Mouse (Mus musculus) neural tube, embryonic 12.5 days (tissue): ENCODE data around the gene Lsm4. TPM values are rescaled to one million over a fixed set of nuclear protein-coding genes. Genes with fewer than 3 reads are reported as not detected.

Experiments
- ATAC-seq: fragments of 200-750 bp; cut with Nextera tagmentation; 2 replicates; pipeline ENCODE4 v1.8.0; 2017; ENCODE audit warnings: low read depth, mild to moderate bottlenecking, moderate TSS enrichment, moderate library complexity; ENCODE audit not compliant: low FRiP score
- H3K27ac ChIP-seq: fragments of 300-500 bp; sonication (generic); 2 replicates; pipeline ENCODE4 v1.5.1; 2016
- H3K27me3 ChIP-seq: fragments of 300-500 bp; sonication (generic); replicated peaks from 2 replicates; pipeline ENCODE4 v1.6.1; 2016; ENCODE audit warnings: mild to moderate bottlenecking
- H3K36me3 ChIP-seq: fragments of 300-500 bp; sonication (generic); 2 replicates; pipeline ENCODE4 v1.6.1; 2016; ENCODE audit warnings: mild to moderate bottlenecking
- H3K4me1 ChIP-seq: fragments of 300-500 bp; sonication (generic); 2 replicates; pipeline ENCODE4 v1.6.1; 2016
- H3K4me2 ChIP-seq: fragments of 300-500 bp; sonication (generic); replicated peaks from 2 replicates; pipeline ENCODE4 v1.6.1; 2016; ENCODE audit warnings: mild to moderate bottlenecking
- H3K4me3 ChIP-seq: fragments of 300-500 bp; sonication (generic); 2 replicates; pipeline ENCODE4 v1.5.1; 2016
- H3K9ac ChIP-seq: fragments of 300-500 bp; sonication (generic); 2 replicates; pipeline ENCODE4 v1.6.1; 2016; ENCODE audit warnings: mild to moderate bottlenecking
- H3K9me3 ChIP-seq: fragments of 300-500 bp; sonication (generic); 2 replicates; pipeline ENCODE4 v1.6.1; 2016; ENCODE audit warnings: mild to moderate bottlenecking
- WGBS: fragments of 180-500 bp; shearing (Covaris S2); methylation state at CpG from one replicate; pipeline ENCODE4 v1.1.7; 2016; 5-methylcytosine and 5-hydroxymethylcytosine counted together
- polyA plus RNA-seq: library from polyadenylated mRNA; unstranded; fragments of >200 nt; fragmentation: Nextera tagmentation; extraction: Ambion mirVana; gene quantifications from 2 replicates; pipeline ENCODE4 v1.2.1, GENCODE M21; 2016

Gene Lsm4
- polyA plus RNA-seq, 1 experiment from 2014 or later: 277 TPM

GRCm38 (mm10) chr8:70697366-70698250 lies 24.6 kb downstream of the Lsm4 start:
- no peaks in the 10 kb centered on the region for H3K9me3 ChIP-seq
- no peak for ATAC-seq
- H3K4me3 ChIP-seq: peak overlapping the region; percentile 99
- peaks cover 4% of the 10 kb centered on the region; the same call in 1 of the 2 replicates for H3K36me3 ChIP-seq
- peak overlapping the region; percentile 86 for H3K4me2 ChIP-seq
- 76% methylated on average over 12 of the region's 12 CpGs for WGBS
- peak overlapping the region; percentile 100; the same call in 1 of the 2 replicates for H3K9ac ChIP-seq
- no peaks in the 10 kb centered on the region for H3K27me3 ChIP-seq
- H3K4me1 ChIP-seq: peaks cover 53% of the 10 kb centered on the region
- peak overlapping the region; percentile 72 for H3K27ac ChIP-seq

GRCm38 (mm10) chr8:70698310-70699109 lies 25.5 kb downstream of the Lsm4 start, which contains the start of gene Jund:
TSS of gene Jund (plus strand) at chr8:70698949.
- Histone ChIP-seq H3K4me3 (peak within 1 kb of the TSS; percentile 99), H3K9me3 (no peaks in the 10 kb centered on the region), H3K27ac (peak within 1 kb of the TSS; percentile 98), H3K27me3 (no peaks in the 10 kb centered on the region), H3K36me3 (peaks cover 13% of the 10 kb centered on the region), H3K9ac (peak within 1 kb of the TSS; percentile 100), H3K4me2 (peak within 1 kb of the TSS; percentile 86), H3K4me1 (peaks cover 54% of the 10 kb centered on the region)
- ATAC-seq: peak; percentile 87
- under 1% methylated on average over 67 of the region's 69 CpGs for WGBS

GRCm38 (mm10) chr8:70699116-70699833 lies 26.2 kb downstream of the Lsm4 start:
- Histone ChIP-seq H3K36me3 (peaks cover 15% of the 10 kb centered on the region), H3K9ac (peak overlapping the region; percentile 100), H3K9me3 (no peaks in the 10 kb centered on the region), H3K27ac (peak overlapping the region; percentile 98), H3K4me3 (peak overlapping the region; percentile 99), H3K4me1 (peaks cover 58% of the 10 kb centered on the region), H3K27me3 (no peaks in the 10 kb centered on the region), H3K4me2 (peak overlapping the region; percentile 86)
- WGBS: under 1% methylated on average over 89 of the region's 89 CpGs
- peak; percentile 7 for ATAC-seq

GRCm38 (mm10) chr8:70699834-70700554 lies 26.9 kb downstream of the Lsm4 start:
- H3K4me1 ChIP-seq: peaks cover 57% of the 10 kb centered on the region
- H3K4me3 ChIP-seq: peak overlapping the region; percentile 99
- peak overlapping the region; percentile 98 for H3K27ac ChIP-seq
- no peaks in the 10 kb centered on the region for H3K27me3 ChIP-seq
- no peaks in the 10 kb centered on the region for H3K9me3 ChIP-seq
- under 1% methylated on average over 58 of the region's 59 CpGs for WGBS
- peak; percentile 2; the same call in 1 of the 2 replicates for ATAC-seq
- peak overlapping the region; percentile 100 for H3K9ac ChIP-seq
- peak overlapping the region; percentile 86 for H3K4me2 ChIP-seq
- peaks cover 15% of the 10 kb centered on the region for H3K36me3 ChIP-seq

GRCm38 (mm10) chr8:70700555-70700922 lies 27.5 kb downstream of the Lsm4 start:
- WGBS: under 1% methylated on average over 20 of the region's 20 CpGs
- Histone ChIP-seq H3K4me2 (peak overlapping the region; percentile 86), H3K4me3 (peak overlapping the region; percentile 99), H3K27ac (peak overlapping the region; percentile 98), H3K4me1 (peaks cover 51% of the 10 kb centered on the region), H3K27me3 (no peaks in the 10 kb centered on the region), H3K36me3 (peaks cover 15% of the 10 kb centered on the region), H3K9ac (peak overlapping the region; percentile 100), H3K9me3 (no peaks in the 10 kb centered on the region)
- no peak for ATAC-seq

- H3K4me1 ChIP-seq: peaks cover 43% of the 10 kb centered on the region
- H3K4me3 ChIP-seq: peak overlapping the region; percentile 99
- no peaks in the 10 kb centered on the region for H3K27me3 ChIP-seq
- WGBS: 54% methylated on average over 10 of the region's 10 CpGs
- H3K4me2 ChIP-seq: peak overlapping the region; percentile 86
- peak overlapping the region; percentile 32; the same call in 1 of the 2 replicates for H3K27ac ChIP-seq
- no peak for ATAC-seq
- H3K9ac ChIP-seq: peak overlapping the region; percentile 100
- H3K36me3 ChIP-seq: peaks cover 15% of the 10 kb centered on the region
- no peaks in the 10 kb centered on the region for H3K9me3 ChIP-seq
These were observed 28.3 kb downstream of the Lsm4 start for GRCm38 (mm10) chr8:70701048-70701981.

- Histone ChIP-seq H3K4me1 (peaks cover 34% of the 10 kb centered on the region), H3K27ac (no peak overlapping the region), H3K9me3 (no peaks in the 10 kb centered on the region), H3K4me2 (peak overlapping the region; percentile 86), H3K36me3 (peaks cover 15% of the 10 kb centered on the region), H3K9ac (0 out of 2 replicates have a peak overlapping the region, but pooled peaks have one; percentile 26), H3K4me3 (no peak overlapping the region; the same call in 1 of the 2 replicates), H3K27me3 (no peaks in the 10 kb centered on the region)
- 82% methylated on average over 2 of the region's 2 CpGs for WGBS
- no peak for ATAC-seq
These were observed 29.2 kb downstream of the Lsm4 start for GRCm38 (mm10) chr8:70701982-70702841.

GRCm38 (mm10) chr8:70702842-70703182 lies 29.8 kb downstream of the Lsm4 start:
- H3K9me3 ChIP-seq: no peaks in the 10 kb centered on the region
- H3K4me3 ChIP-seq: no peak overlapping the region
- no peak overlapping the region for H3K27ac ChIP-seq
- H3K9ac ChIP-seq: 0 out of 2 replicates have a peak overlapping the region, but pooled peaks have one; percentile 26
- peak overlapping the region; percentile 86 for H3K4me2 ChIP-seq
- ATAC-seq: no peak
- peaks cover 15% of the 10 kb centered on the region for H3K36me3 ChIP-seq
- WGBS: 83% methylated on average over 3 of the region's 3 CpGs
- no peaks in the 10 kb centered on the region for H3K27me3 ChIP-seq
- peaks cover 28% of the 10 kb centered on the region for H3K4me1 ChIP-seq

- H3K27me3 ChIP-seq: no peaks in the 10 kb centered on the region
- H3K36me3 ChIP-seq: peaks cover 15% of the 10 kb centered on the region
- ATAC-seq: no peak
- peaks cover 27% of the 10 kb centered on the region for H3K4me1 ChIP-seq
- WGBS: 88% methylated on average over 3 of the region's 3 CpGs
- no peaks in the 10 kb centered on the region for H3K9me3 ChIP-seq
- H3K27ac ChIP-seq: no peak within 1 kb of the TSS
- H3K9ac ChIP-seq: 0 out of 2 replicates have a peak within 1 kb of the TSS, but pooled peaks have one; percentile 26
- H3K4me2 ChIP-seq: peak within 1 kb of the TSS; percentile 86
- no peak within 1 kb of the TSS; the same call in 1 of the 2 replicates for H3K4me3 ChIP-seq
These were observed 30.2 kb downstream of the Lsm4 start, which contains the start of gene Iqcn for GRCm38 (mm10) chr8:70703287-70703686. TSS of gene Iqcn (plus strand) at chr8:70703457.

GRCm38 (mm10) chr8:70708281-70708680 lies 35.2 kb downstream of the Lsm4 start:
- ATAC-seq: no peak
- 91% methylated on average over 14 of the region's 14 CpGs for WGBS
- Histone ChIP-seq H3K27ac (no peak overlapping the region), H3K4me1 (peaks cover 6% of the 10 kb centered on the region), H3K4me2 (no peak overlapping the region), H3K27me3 (no peaks in the 10 kb centered on the region), H3K36me3 (peaks cover 4% of the 10 kb centered on the region), H3K9ac (no peak overlapping the region), H3K4me3 (no peak overlapping the region), H3K9me3 (no peaks in the 10 kb centered on the region)
